In genomic region chr7:87586271-87586937, GRCm38 (mm10) we compare ENCODE assay signal across 12 mouse cellular contexts. TPM values are rescaled to one million over a fixed set of nuclear protein-coding genes. Genes with fewer than 3 reads are reported as not detected.
DNase-seq lines count a peak whose midpoint lies in the region; ATAC-seq lines count a peak whose summit lies in the region.
"Had no signal": no experiment of that assay in that cellular context is flagged by ENCODE, and none has a peak within 500 bp of the region (broad histone marks: within the 10 kb centered on the region; RNA-seq: fewer than 3 reads in every experiment).

No protein-coding gene starts in this region.

- 14% methylated on average over 10 of the region's 10 CpGs for WGBS in neural tube, embryonic 12.5 days
- 20% methylated on average over 10 of the region's 10 CpGs for WGBS in liver, embryonic 12.5 days (ENCODE audit: insufficient replicate concordance)

- H3K9ac ChIP-seq in neural tube, embryonic 12.5 days: no peak overlapping the region
- H3K9ac ChIP-seq in liver, embryonic 12.5 days: no peak overlapping the region
- H3K9ac ChIP-seq: lung, embryonic 14.5 days had no signal

- H3K4me3 ChIP-seq in neural tube, embryonic 12.5 days: no peak overlapping the region
- H3K4me3 ChIP-seq in liver, embryonic 12.5 days: no peak overlapping the region

- no peak for DNase-seq in neural tube, embryonic 10.5 days (ENCODE audit: extremely low spot score, low spot score)
- peak; percentile 61 for DNase-seq in layer of hippocampus, adult 8-10 months (ENCODE audit: low spot score in 2 of 2)
- peak; percentile 32 for DNase-seq in left cerebral cortex, postnatal 4 days
- peak; percentile 82 for DNase-seq in telencephalon, adult 2 months (ENCODE audit: low read depth, low spot score)
- no peak for DNase-seq in testis, postnatal 14 days (ENCODE audit: low spot score)
- DNase-seq in yolk sac, embryonic 10.5 days (ENCODE audit: low spot score): no peak
- DNase-seq: cerebellum, postnatal 36 days; kidney, postnatal 25 days; lung, embryonic 14.5 days had no signal

- intact Hi-C loops in left cerebral cortex, postnatal 4 days (cut with DNase I): loop anchor here (5.0 to 10.0 kb wide), 4 partner anchors 338 to 1828 kb away; no protein-coding TSS in a partner anchor

- H3K9me3 ChIP-seq in neural tube, embryonic 12.5 days: no peaks in the 10 kb centered on the region
- H3K9me3 ChIP-seq in liver, embryonic 12.5 days (replicated peaks): no peaks in the 10 kb centered on the region

- H3K36me3 ChIP-seq in neural tube, embryonic 12.5 days: no peaks in the 10 kb centered on the region
- H3K36me3 ChIP-seq in liver, embryonic 12.5 days: no peaks in the 10 kb centered on the region

- H3K4me1 ChIP-seq in neural tube, embryonic 12.5 days: 0 out of 2 replicates have a peak, but pooled peaks cover 3% of the 10 kb centered on the region
- H3K4me1 ChIP-seq in liver, embryonic 12.5 days: no peaks in the 10 kb centered on the region

- peak overlapping the region; percentile 12; the same call in 1 of the 2 replicates for H3K4me2 ChIP-seq in neural tube, embryonic 12.5 days (replicated peaks)
- H3K4me2 ChIP-seq in liver, embryonic 12.5 days: no peak overlapping the region
- H3K4me2 ChIP-seq: lung, embryonic 14.5 days had no signal

- peaks cover 15% of the 10 kb centered on the region; the same call in 1 of the 2 replicates for H3K27me3 ChIP-seq in neural tube, embryonic 12.5 days (replicated peaks)
- peaks cover 10% of the 10 kb centered on the region for H3K27me3 ChIP-seq in liver, embryonic 12.5 days (replicated peaks)

- ATAC-seq in neural tube, embryonic 12.5 days (ENCODE audit: low FRiP score, low read depth): no peak
- no peak for ATAC-seq in liver, embryonic 12.5 days

- H3K27ac ChIP-seq in neural tube, embryonic 12.5 days: no peak overlapping the region
- H3K27ac ChIP-seq in liver, embryonic 12.5 days: no peak overlapping the region

RNA-seq across cellular contexts. Expression of gene Grm5, which starts 2.4 kb away (rescaled TPM):
- 2.8 and 3.5 TPM in 2 replicates for polyA plus RNA-seq in neural tube, embryonic 12.5 days (2016; fragmentation: Nextera tagmentation; extraction: Ambion mirVana)
- total RNA-seq in layer of hippocampus, adult 8-10 months (2022): 100 to 1,000 TPM; 227 to 263 (median 246) TPM
- total RNA-seq in left cerebral cortex, postnatal 4 days (2021): 100 to 1,000 TPM; 193 to 205 TPM
- polyA plus RNA-seq in liver, embryonic 12.5 days (2016; fragmentation: Nextera tagmentation; extraction: Ambion mirVana): not detected in 2 replicates
- polyA plus RNA-seq: heart, postnatal 0 days had no signal

Comparison
In these comparisons a context has a peak if more than half of its experiments do, and no peak if none do; other contexts are left out.
1. DNase-seq: peak in layer of hippocampus, adult 8-10 months (2 of 2), left cerebral cortex, postnatal 4 days (single experiment) and telencephalon, adult 2 months (single experiment); none in neural tube, embryonic 10.5 days (single experiment), testis, postnatal 14 days (single experiment) and yolk sac, embryonic 10.5 days (single experiment).